Mouse (Mus musculus): ENCODE data around the gene Gstm4. TPM values are rescaled to one million over a fixed set of nuclear protein-coding genes. Genes with fewer than 3 reads are reported as not detected.
"Not testable (repeated sequence)": the region's sequence is repeated elsewhere in the genome, so short reads cannot be mapped to it uniquely, and the experiment has no call there.

The Gstm4 gene
- polyA plus RNA-seq, 1 experiment, result 0.39 TPM

GRCm38 (mm10) chr3:107996576-107996975, 48.1 kb downstream of the Gstm4 start:
- H3K4me3 ChIP-seq (ENCODE audit: insufficient read depth, poor library complexity, severe bottlenecking), result no peak overlapping the region
- no peaks in the 10 kb centered on the region for H3K79me2 ChIP-seq (ENCODE audit: control insufficient read depth, insufficient read depth)
- no peaks in the 10 kb centered on the region for H3K36me3 ChIP-seq (ENCODE audit: control insufficient read depth, insufficient read depth)
- H3K27me3 ChIP-seq (ENCODE audit: control insufficient read depth, insufficient read depth, insufficient read length), result no peaks in the 10 kb centered on the region
- no peaks in the 10 kb centered on the region for H3K79me3 ChIP-seq (ENCODE audit: low read depth)
- no peak overlapping the region for H3ac ChIP-seq (ENCODE audit: control insufficient read depth, insufficient read length, low read depth)
- TF ChIP-seq FOSL1 (IDR thresholded peaks at IDR 0.05; ENCODE audit: insufficient read depth, low read length, poor library complexity, severe bottlenecking), result no peak
- TF ChIP-seq USF1 (IDR thresholded peaks at IDR 0.05; ENCODE audit: low read depth), result no peak
- TF ChIP-seq MAX (IDR thresholded peaks at IDR 0.05), result no peak
- no peak for TF ChIP-seq MYOD1 (IDR thresholded peaks at IDR 0.05; ENCODE audit: control insufficient read depth, insufficient read length, low read depth)
- no peak for TF ChIP-seq CTCF (IDR thresholded peaks at IDR 0.05; ENCODE audit: control insufficient read depth, insufficient read depth, insufficient read length)
- TF ChIP-seq CEBPB (IDR thresholded peaks at IDR 0.05; ENCODE audit: low read depth), result no peak
- TF ChIP-seq MYOG (IDR thresholded peaks at IDR 0.05; ENCODE audit: control insufficient read depth, extremely low read depth, insufficient read length), result no peak

GRCm38 (mm10) chr3:107995974-107996373, 48.7 kb downstream of the Gstm4 start:
- not testable (repeated sequence) for H3K79me3 ChIP-seq (ENCODE audit: low read depth); H3ac ChIP-seq (ENCODE audit: control insufficient read depth, insufficient read length, low read depth); H3K36me3 ChIP-seq (ENCODE audit: control insufficient read depth, insufficient read depth); H3K27me3 ChIP-seq (ENCODE audit: control insufficient read depth, insufficient read depth, insufficient read length); H3K4me3 ChIP-seq (ENCODE audit: insufficient read depth, poor library complexity, severe bottlenecking); H3K79me2 ChIP-seq (ENCODE audit: control insufficient read depth, insufficient read depth)

Other genes starting within 250 kb of the Gstm4 start
- not detected for gene Eps8l3, start 167.7 kb downstream of the Gstm4 start, polyA plus RNA-seq (2012; fragmentation: generic; extraction: Trizol)
- 20.7 TPM for gene Gstm5, start 149.1 kb downstream of the Gstm4 start, polyA plus RNA-seq (2012; fragmentation: generic; extraction: Trizol)
- gene Gstm7, start 113.1 kb downstream of the Gstm4 start, polyA plus RNA-seq (2012; fragmentation: generic; extraction: Trizol), result 0.21 TPM
- not detected for gene Gstm6, start 101.1 kb downstream of the Gstm4 start, polyA plus RNA-seq (2012; fragmentation: generic; extraction: Trizol)
- gene Gstm3, start 75.6 kb downstream of the Gstm4 start, polyA plus RNA-seq (2012; fragmentation: generic; extraction: Trizol), result not detected
- 7.7 TPM for gene Gstm2, start 58.4 kb downstream of the Gstm4 start, polyA plus RNA-seq (2012; fragmentation: generic; extraction: Trizol)
- gene Gstm1, start 26.9 kb downstream of the Gstm4 start, polyA plus RNA-seq (2012; fragmentation: generic; extraction: Trizol), result 89.8 TPM
- 58.3 TPM for gene Ampd2, start 41.8 kb upstream of the Gstm4 start, polyA plus RNA-seq (2012; fragmentation: generic; extraction: Trizol)
- gene Gnat2, start 47.9 kb upstream of the Gstm4 start, polyA plus RNA-seq (2012; fragmentation: generic; extraction: Trizol), result 1.1 TPM
- gene Gnai3, start 101.3 kb upstream of the Gstm4 start, polyA plus RNA-seq (2012; fragmentation: generic; extraction: Trizol), result 28.8 TPM
- 0.01 TPM for gene Gpr61, start 110.0 kb upstream of the Gstm4 start, polyA plus RNA-seq (2012; fragmentation: generic; extraction: Trizol)
- 1.9 TPM for gene Amigo1, start 141.4 kb upstream of the Gstm4 start, polyA plus RNA-seq (2012; fragmentation: generic; extraction: Trizol)
- gene Cyb561d1, start 156.3 kb upstream of the Gstm4 start, polyA plus RNA-seq (2012; fragmentation: generic; extraction: Trizol), result 1.7 TPM
- gene Atxn7l2, start 166.0 kb upstream of the Gstm4 start, polyA plus RNA-seq (2012; fragmentation: generic; extraction: Trizol), result 6.8 TPM
- not detected for gene Sypl2, start 181.8 kb upstream of the Gstm4 start, polyA plus RNA-seq (2012; fragmentation: generic; extraction: Trizol)
- 289 TPM for gene Psma5, start 212.0 kb upstream of the Gstm4 start, polyA plus RNA-seq (2012; fragmentation: generic; extraction: Trizol)
- 0.41 TPM for gene Sort1, start 239.2 kb upstream of the Gstm4 start, polyA plus RNA-seq (2012; fragmentation: generic; extraction: Trizol)

Data from C2C12 (cell line).